Mouse (Mus musculus) retina, postnatal 7 days (tissue): Measurements from ENCODE around the gene Mbnl1.
"Not testable (repeated sequence)": the region's sequence is repeated elsewhere in the genome, so short reads cannot be mapped to it uniquely, and the experiment has no call there.

ENCODE experiments used
- DNase-seq: peaks from one replicate; pipeline ENCODE4 v3.0.0-alpha.2; 2012; ENCODE audit warnings: low read depth, low spot score

The Mbnl1 gene

GRCm38 (mm10) chr3:60489509-60489908 lies 16.9 kb downstream of the Mbnl1 start:
- DNase-seq = no peak

- not testable (repeated sequence) for DNase-seq
These were observed 22.3 kb downstream of the Mbnl1 start for GRCm38 (mm10) chr3:60494774-60495535.

GRCm38 (mm10) chr3:60496197-60496596 lies 23.6 kb downstream of the Mbnl1 start:
- no peak for DNase-seq

- no peak for DNase-seq
These were observed 25.5 kb downstream of the Mbnl1 start for GRCm38 (mm10) chr3:60498151-60498550.

- no peak for DNase-seq
These were observed 26.0 kb downstream of the Mbnl1 start for GRCm38 (mm10) chr3:60498646-60499045.

GRCm38 (mm10) chr3:60499157-60499578 lies 26.5 kb downstream of the Mbnl1 start:
- DNase-seq = no peak

GRCm38 (mm10) chr3:60499718-60500450 lies 27.3 kb downstream of the Mbnl1 start:
- no peak for DNase-seq

GRCm38 (mm10) chr3:60500571-60501527 lies 28.2 kb downstream of the Mbnl1 start:
- peak; percentile 56 for DNase-seq

- DNase-seq = no peak
These were observed 29.0 kb downstream of the Mbnl1 start for GRCm38 (mm10) chr3:60501561-60502151.

GRCm38 (mm10) chr3:60502155-60502987 lies 29.7 kb downstream of the Mbnl1 start:
- no peak for DNase-seq

- no peak for DNase-seq
These were observed 30.6 kb downstream of the Mbnl1 start for GRCm38 (mm10) chr3:60503196-60503595.

GRCm38 (mm10) chr3:60504775-60505430 lies 32.3 kb downstream of the Mbnl1 start:
- DNase-seq = no peak

GRCm38 (mm10) chr3:60506821-60507220 lies 34.2 kb downstream of the Mbnl1 start:
- DNase-seq = no peak

GRCm38 (mm10) chr3:60507496-60507895 lies 34.9 kb downstream of the Mbnl1 start:
- no peak for DNase-seq

GRCm38 (mm10) chr3:60507979-60508378 lies 35.3 kb downstream of the Mbnl1 start:
- DNase-seq = no peak

- no peak for DNase-seq
These were observed 38.6 kb downstream of the Mbnl1 start for GRCm38 (mm10) chr3:60511197-60511596.

- no peak for DNase-seq
These were observed 40.7 kb downstream of the Mbnl1 start for GRCm38 (mm10) chr3:60513337-60513736.

GRCm38 (mm10) chr3:60513746-60514145 lies 41.1 kb downstream of the Mbnl1 start:
- DNase-seq = no peak

- DNase-seq = no peak
These were observed 42.8 kb downstream of the Mbnl1 start for GRCm38 (mm10) chr3:60515430-60515829.
